Mouse (Mus musculus) heart, postnatal 36 days (tissue): ENCODE results near the gene Hint2. TPM values are rescaled to one million over a fixed set of nuclear protein-coding genes. Genes with fewer than 3 reads are reported as not detected.

Experiments used
- DNase-seq, 2 experiments: peaks; one replicate each; pipeline ENCODE4 v3.0.0; 2021 to 2022
- intact Hi-C: fragments of 180-260 bp; cut with DNase I; formaldehyde crosslinking; loops from one replicate; pipeline ENCODE4 v1.15.1; 2025
- total RNA-seq, 2 experiments: library from RNA; stranded (reverse); gene quantifications; 2 replicates each; pipeline ENCODE4 v1.2.3; 2021

The Hint2 gene
- 100 to 1,000 TPM; 131 to 152 TPM for total RNA-seq

GRCm38 (mm10) chr4:43656339-43657109 lies at the start of gene Hint2:
Gene Hint2 (minus strand): TSS chr4:43656466.
- intact Hi-C loops = loop anchor here (5.0 kb wide), 1 partner anchor 74 kb away; the partner anchor contains the start of gene Msmp
- DNase-seq = peak; percentile 88 to 92

- intact Hi-C loops = no loop called here
Measured at GRCm38 (mm10) chr4:43705991-43706390, 49.7 kb upstream of the Hint2 start.

GRCm38 (mm10) chr4:43703851-43704250 lies 47.6 kb upstream of the Hint2 start:
- intact Hi-C loops = no loop called here
- no peak for DNase-seq

More at GRCm38 (mm10) chr4:43705991-43706390, 49.7 kb upstream of the Hint2 start:
- DNase-seq = no peak

GRCm38 (mm10) chr4:43703439-43703838 lies 47.2 kb upstream of the Hint2 start:
- DNase-seq = no peak
- intact Hi-C loops = no loop called here

GRCm38 (mm10) chr4:43700707-43701106 lies 44.4 kb upstream of the Hint2 start, which contains the start of gene Olfr70:
Gene Olfr70 (minus strand): TSS chr4:43700807.
- no peak for DNase-seq
- intact Hi-C loops = no loop called here

GRCm38 (mm10) chr4:43696561-43696960 lies 40.3 kb upstream of the Hint2 start:
- no peak for DNase-seq
- intact Hi-C loops = no loop called here

- intact Hi-C loops = no loop called here
Measured at GRCm38 (mm10) chr4:43695249-43695671, 39.0 kb upstream of the Hint2 start.

GRCm38 (mm10) chr4:43694439-43695248 lies 38.4 kb upstream of the Hint2 start:
- no peak for DNase-seq
- intact Hi-C loops = no loop called here

More at GRCm38 (mm10) chr4:43695249-43695671, 39.0 kb upstream of the Hint2 start:
- peak; percentile 63 to 67 for DNase-seq

- intact Hi-C loops = no loop called here
Measured at GRCm38 (mm10) chr4:43693806-43694241, 37.6 kb upstream of the Hint2 start.

GRCm38 (mm10) chr4:43691026-43691425 lies 34.8 kb upstream of the Hint2 start:
- DNase-seq = no peak
- intact Hi-C loops = no loop called here

More at GRCm38 (mm10) chr4:43693806-43694241, 37.6 kb upstream of the Hint2 start:
- peak; percentile 27 to 38 for DNase-seq

- DNase-seq = no peak
- intact Hi-C loops = no loop called here
Measured at GRCm38 (mm10) chr4:43690021-43690420, 33.8 kb upstream of the Hint2 start.

GRCm38 (mm10) chr4:43679416-43680043 lies 23.3 kb upstream of the Hint2 start:
- DNase-seq = no peak
- intact Hi-C loops = no loop called here

- intact Hi-C loops = no loop called here
- DNase-seq = no peak
Measured at GRCm38 (mm10) chr4:43678541-43678940, 22.3 kb upstream of the Hint2 start.

- intact Hi-C loops = no loop called here
- DNase-seq = no peak
Measured at GRCm38 (mm10) chr4:43675608-43676007, 19.3 kb upstream of the Hint2 start.

- intact Hi-C loops = no loop called here
- DNase-seq = no peak
Measured at GRCm38 (mm10) chr4:43674974-43675373, 18.7 kb upstream of the Hint2 start.

GRCm38 (mm10) chr4:43673703-43674102 lies 17.4 kb upstream of the Hint2 start:
- intact Hi-C loops = no loop called here
- DNase-seq = no peak

GRCm38 (mm10) chr4:43672070-43672469 lies 15.8 kb upstream of the Hint2 start:
- intact Hi-C loops = loop anchor here (1.0 kb wide), 1 partner anchor 40 kb away; no protein-coding TSS in a partner anchor
- DNase-seq = peak; percentile 89 to 96

GRCm38 (mm10) chr4:43669428-43669794 lies 13.1 kb upstream of the Hint2 start:
- intact Hi-C loops = loop anchor here (5.0 kb wide), 1 partner anchor 92 kb away; the partner anchor contains the start of genes Gba2 and Rgp1

GRCm38 (mm10) chr4:43668782-43669427 lies 12.6 kb upstream of the Hint2 start, which contains the start of the genes Tmem8b and Fam221b:
Gene Tmem8b (plus strand): TSS chr4:43668971.
Gene Fam221b (minus strand): TSS chr4:43669145.
- intact Hi-C loops = loop anchor here (5.0 kb wide), 1 partner anchor 92 kb away; the partner anchor contains the start of genes Gba2 and Rgp1
- DNase-seq = peak; percentile 90 to 93

More at GRCm38 (mm10) chr4:43669428-43669794, 13.1 kb upstream of the Hint2 start:
- peak in 1 of 2 experiments; percentile 70 for DNase-seq

- no peak for DNase-seq
- intact Hi-C loops = loop anchor here (5.0 kb wide), 1 partner anchor 89 kb away; the partner anchor contains the start of genes Gba2 and Rgp1
Measured at GRCm38 (mm10) chr4:43666412-43666811, 10.1 kb upstream of the Hint2 start.
